Mouse (Mus musculus) layer of hippocampus, adult 9-10 months (tissue): ENCODE results near the gene Gm15217.

Experiments
- DNase-seq: peaks from one replicate; pipeline ENCODE4 v3.0.0; 2022; ENCODE audit warnings: low spot score

The Gm15217 gene

DNA sequence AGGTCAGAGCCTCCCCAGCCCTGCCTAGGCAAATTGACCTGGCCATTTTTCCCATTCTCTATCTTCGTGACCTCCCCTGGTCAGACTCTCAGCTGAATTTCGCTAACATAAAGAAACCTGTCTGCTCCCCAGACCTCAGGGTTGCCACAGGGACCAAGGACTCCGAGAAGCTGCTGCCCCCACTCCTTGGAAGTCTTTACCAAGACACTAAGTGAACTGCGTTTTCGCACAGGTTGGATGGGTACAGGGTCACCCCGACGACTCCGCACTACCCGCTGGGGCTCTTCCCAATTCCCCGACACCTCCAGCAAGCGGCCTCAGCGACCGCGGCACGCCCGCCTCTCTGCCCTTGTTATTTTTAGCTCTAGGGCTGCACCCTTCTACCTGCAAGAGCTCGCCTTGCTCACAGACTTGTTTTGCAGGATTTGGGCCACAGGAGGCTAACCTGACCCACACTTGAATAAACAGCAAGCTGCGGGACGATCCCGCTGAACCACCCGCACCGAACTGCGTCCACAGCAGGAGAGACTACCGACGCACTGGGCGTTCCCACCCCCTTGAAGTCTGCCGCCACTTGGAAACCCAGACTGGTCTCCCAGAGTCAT, 19.0 kb downstream of the Gm15217 start:
- no peak for DNase-seq

DNA sequence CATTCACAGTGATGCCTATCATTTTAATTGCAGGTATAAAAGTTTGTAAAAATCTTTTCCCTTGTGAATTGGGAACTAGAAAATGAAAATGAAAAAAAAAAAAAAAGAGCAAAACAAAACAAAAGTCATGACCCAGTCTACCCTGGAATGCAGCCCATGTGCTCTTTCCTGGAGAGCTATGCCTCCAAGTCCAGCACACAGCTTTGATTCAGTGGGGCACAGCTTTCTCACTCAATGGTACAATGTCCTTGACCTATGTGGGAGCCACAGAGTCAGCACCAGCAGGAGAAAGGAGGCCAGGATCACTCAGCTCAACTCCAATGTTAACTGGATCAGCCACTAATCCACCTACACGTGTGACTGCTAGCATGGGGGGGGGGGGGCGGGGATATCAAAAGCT, 20.7 kb downstream of the Gm15217 start:
- no peak for DNase-seq

DNA sequence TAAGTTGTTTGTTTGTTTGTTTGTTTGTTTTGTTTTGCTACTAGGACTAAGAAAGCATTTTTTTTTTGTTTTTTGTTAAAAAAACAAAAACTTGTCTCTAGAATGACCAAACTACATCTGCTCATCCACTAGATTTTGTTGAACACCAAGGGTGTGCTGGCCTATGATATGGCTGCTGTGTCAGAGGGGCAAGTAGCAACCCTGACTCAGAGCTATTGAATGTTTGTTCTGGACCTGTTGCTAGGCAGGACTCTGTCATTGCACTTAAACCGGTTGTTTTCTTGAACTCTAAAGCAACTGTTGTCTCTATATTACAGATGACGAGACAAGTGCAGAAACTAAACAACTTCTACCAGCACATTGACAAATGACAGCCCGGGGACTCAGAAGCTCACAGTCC, 29.1 kb downstream of the Gm15217 start:
- DNase-seq, result no peak

DNA sequence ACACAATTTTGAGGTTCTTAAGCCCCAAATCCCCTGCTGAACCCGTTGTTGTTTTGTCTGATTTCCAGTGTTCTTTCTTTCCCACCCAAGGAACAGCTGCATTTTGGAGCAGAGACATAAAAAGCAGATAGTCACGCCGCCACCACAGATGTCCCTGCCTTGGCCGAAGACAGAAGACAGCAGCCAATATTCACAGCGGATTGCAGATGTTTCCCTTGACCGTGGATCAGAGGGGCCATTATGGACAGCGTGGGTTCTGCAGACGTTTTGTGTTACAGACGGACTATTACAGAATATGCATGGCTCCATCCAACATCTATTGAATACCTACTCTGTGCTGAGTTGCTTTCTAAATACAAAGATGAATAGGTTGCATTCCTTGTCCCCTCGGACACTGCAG, 29.8 kb downstream of the Gm15217 start:
- no peak for DNase-seq

DNA sequence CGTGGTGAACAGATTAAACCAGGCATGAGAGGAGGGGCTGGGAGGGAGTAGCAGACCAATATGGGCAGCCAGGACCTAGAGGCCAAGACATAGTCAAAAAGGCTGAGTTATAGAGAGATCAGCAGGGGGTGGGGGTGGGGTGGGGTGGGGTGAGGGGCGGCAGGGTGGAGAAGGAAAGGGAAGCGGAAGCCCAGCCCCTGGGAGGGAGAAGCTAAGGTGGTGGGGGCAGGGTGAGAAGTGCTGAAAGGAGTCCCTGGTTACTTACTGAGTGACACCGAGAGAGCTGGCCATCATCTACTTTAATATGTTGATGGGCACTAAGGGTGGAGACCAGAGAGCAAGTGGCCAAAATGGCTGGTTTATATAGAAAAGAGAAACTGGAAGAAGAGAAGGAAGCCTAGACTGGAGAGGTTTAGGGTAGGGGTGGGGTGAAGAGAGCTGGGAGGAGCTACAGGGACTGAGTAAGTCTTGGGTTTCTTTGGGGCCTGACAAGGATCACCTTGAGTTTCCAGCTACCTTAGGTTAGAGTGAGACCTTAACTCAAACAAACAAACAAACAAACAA, 31.4 kb downstream of the Gm15217 start:
- no peak for DNase-seq

DNA sequence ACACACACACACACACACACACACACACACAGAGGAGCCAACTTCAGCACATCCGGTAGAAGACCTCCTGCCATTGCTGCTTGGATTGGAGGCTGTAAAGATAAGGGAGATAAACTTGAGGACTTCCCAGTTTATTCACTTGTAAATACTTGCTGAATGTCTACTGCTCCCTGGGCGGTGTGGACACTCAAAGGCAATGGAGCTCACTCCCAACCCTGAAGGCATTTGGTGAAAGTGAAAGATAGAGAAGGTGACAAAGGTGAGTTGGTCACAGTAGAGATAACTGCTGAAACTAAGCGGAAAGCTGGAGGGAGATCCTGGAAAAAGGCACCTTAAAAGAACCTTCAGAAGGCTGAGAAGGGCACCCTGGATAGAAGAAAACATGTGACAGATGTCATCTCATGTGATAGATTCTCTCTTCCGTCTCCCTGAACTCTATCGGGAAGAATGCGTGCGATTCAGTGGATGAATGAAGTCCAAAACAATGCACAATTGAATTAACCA, 33.3 kb downstream of the Gm15217 start:
- no peak for DNase-seq

DNA sequence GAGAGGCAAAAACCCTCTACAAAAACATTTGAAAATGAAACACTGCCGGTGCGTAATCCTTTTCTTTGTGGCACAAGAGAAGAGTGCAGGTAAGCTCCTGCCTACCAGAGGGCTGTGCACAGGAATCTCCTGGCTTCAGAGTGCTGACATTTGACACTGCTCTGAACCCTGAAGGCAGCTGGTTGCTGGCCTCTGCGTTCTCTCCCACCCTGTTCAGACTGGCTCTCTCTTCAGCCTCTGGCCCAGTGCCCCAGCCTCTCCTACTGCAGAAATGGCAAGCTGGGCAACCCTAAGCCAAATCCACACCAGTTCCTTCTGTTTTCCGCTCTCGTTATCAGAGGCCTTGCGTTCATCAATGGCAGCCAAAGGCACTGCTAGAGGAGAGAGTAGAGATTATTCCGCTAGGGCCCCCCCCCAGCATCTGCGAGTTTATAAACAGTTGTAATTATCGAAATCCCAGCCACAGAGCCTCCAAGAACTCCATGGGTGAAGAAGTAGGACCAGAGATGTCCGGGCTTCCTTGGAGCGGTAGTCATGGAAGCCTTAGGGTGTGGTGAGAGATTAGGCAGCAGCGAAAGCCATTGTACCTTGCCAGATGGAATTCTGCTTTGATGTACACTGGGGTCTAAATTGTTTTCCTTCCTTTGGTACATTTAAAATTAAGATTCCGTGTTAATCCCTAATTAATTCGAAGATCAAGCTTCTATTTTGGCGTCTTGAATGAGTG, 39.3 kb downstream of the Gm15217 start:
- DNase-seq, result no peak

DNA sequence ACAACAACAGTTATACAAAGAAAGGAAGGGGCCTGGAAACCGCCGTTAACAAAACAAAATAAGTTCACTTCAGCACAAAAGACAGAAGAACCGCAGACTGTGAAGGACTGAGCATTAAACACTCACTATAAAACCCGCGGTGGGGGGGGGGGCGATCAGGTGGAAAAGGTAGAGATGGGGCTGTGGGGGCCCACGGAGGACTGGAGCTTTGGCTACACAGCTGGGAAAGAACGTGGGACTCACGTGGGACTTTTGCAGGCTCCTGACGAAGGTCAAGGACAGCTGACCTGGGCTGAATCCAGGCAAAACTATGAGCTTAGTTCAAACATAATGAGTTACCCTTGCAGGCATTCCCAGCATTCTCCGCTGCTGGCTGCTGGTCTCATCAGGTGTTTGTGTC, 40.1 kb downstream of the Gm15217 start:
- no peak for DNase-seq

DNA sequence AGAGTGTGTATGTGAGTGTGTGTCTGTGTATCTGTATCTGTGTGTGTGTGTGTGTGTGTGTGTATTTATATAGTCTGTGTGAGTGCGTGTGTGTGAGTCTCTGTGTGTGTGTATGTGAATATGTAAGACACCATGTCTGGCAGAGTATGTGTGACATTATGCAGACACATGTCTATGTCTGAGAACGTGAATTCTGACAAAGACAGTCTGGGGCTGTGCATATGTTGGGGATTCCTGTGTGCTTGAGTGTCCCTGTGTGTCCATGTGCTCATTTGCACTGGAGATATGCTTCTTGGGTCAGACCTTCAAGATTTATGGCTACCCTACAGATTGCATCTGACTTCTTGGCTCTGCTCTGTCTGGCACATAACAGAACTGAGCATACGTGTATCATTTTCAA, 42.6 kb downstream of the Gm15217 start:
- DNase-seq, result no peak

DNA sequence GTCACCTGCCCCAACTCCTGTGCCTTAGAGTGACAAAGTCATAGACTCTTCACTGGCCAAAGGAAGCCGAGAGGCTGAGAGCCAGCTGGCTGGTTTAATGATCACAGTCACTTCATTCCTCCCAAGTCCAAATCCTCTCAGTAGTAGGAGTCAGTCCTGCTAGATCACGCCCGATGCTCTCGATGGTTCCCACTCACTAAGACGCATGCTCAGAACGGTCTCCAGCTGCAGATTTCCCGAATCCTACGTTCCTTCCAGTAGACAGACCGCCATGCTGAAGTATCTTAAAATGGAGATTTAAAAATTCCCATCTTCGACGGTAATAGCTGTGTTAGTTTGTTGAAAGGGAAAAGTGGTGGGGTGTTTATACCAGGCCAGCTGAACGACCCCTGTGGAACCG, 48.0 kb downstream of the Gm15217 start:
- DNase-seq, result no peak

DNA sequence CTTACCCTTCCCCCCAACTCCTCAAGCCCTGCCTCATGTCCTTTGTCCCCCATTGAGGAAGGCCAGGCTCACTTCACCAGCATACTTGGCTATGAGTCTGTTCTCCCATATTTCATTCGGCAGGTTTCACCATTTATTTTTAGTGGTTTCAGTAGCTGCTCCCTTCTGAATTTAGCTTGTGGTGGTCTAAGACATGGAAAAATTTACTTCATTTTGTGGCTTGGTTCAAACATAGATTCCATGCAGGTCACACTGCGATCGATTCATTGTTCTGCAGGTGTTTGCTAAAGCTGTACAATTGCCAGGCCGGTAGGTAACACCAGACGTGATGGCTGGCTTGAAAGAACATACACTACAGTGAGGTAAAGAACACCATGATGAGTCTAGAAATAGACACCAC, 51.0 kb downstream of the Gm15217 start:
- no peak for DNase-seq
